Mouse (Mus musculus) small intestine, adult 2 months (tissue): ENCODE measurements around the gene Cnr2. TPM values are rescaled to one million over a fixed set of nuclear protein-coding genes. Genes with fewer than 3 reads are reported as not detected.

Experiments used
- H3K27ac ChIP-seq: fragments of 200-500 bp; 2 replicates; pipeline ENCODE4 v1.5.1; 2012; ENCODE audit warnings: low read depth, low read length, control low read depth, inconsistent platforms; ENCODE audit not compliant: insufficient read depth
- H3K27me3 ChIP-seq: fragments of 200-500 bp; 2 replicates; pipeline ENCODE4 v1.6.1; 2012; ENCODE audit warnings: mild to moderate bottlenecking, moderate library complexity, low read length, inconsistent platforms; ENCODE audit not compliant: control insufficient read depth, insufficient read depth
- H3K36me3 ChIP-seq: fragments of 200-500 bp; 2 replicates; pipeline ENCODE4 v1.6.1; 2012; ENCODE audit warnings: mild to moderate bottlenecking, low read length, control low read depth, inconsistent platforms; ENCODE audit not compliant: control insufficient read depth, insufficient read depth
- H3K4me1 ChIP-seq: fragments of 200-500 bp; 2 replicates; pipeline ENCODE4 v1.6.1; 2012; ENCODE audit warnings: low read length, inconsistent platforms, mixed read lengths; ENCODE audit not compliant: control insufficient read depth, insufficient read depth, insufficient read length
- H3K4me3 ChIP-seq: fragments of 200-500 bp; 2 replicates; pipeline ENCODE4 v1.5.1; 2012; ENCODE audit warnings: low read depth, mild to moderate bottlenecking, control low read depth, inconsistent platforms, low read length, moderate library complexity
- CTCF ChIP-seq: fragments of 200-500 bp; IDR thresholded peaks from 2 replicates; pipeline ENCODE4 v1.5.1; 2012; ENCODE audit warnings: low read depth, mild to moderate bottlenecking, control low read depth, inconsistent platforms, low read length, moderate library complexity, mixed read lengths; ENCODE audit not compliant: insufficient replicate concordance, insufficient read length; ENCODE audit errors: extremely low read depth
- POLR2A ChIP-seq: fragments of 200-500 bp; IDR thresholded peaks from 2 replicates; pipeline ENCODE4 v1.6.1; 2012; ENCODE audit warnings: low read depth, mild to moderate bottlenecking, control low read depth, inconsistent platforms, low read length, moderate library complexity
- WGBS: fragments of 180-500 bp; shearing (Covaris S2); methylation state at CpG from one replicate; pipeline ENCODE4 v1.1.7; 2018; 5-methylcytosine and 5-hydroxymethylcytosine counted together
- polyA plus RNA-seq: library from polyadenylated mRNA; depleted of rRNA; stranded (reverse); fragments of >200 nt; gene quantifications from 2 replicates; pipeline ENCODE4 v1.2.3, GENCODE M21; 2012

Cnr2 gene
- polyA plus RNA-seq, 1 experiment = 1.1 TPM

GRCm38 (mm10) chr4:135954241-135954640 lies 59.0 kb downstream of the Cnr2 start:
- Histone ChIP-seq H3K4me1 (peaks cover 19% of the 10 kb centered on the region), H3K27ac (no peak overlapping the region), H3K36me3 (peaks cover 31% of the 10 kb centered on the region), H3K27me3 (no peaks in the 10 kb centered on the region), H3K4me3 (no peak overlapping the region)
- TF ChIP-seq CTCF (peak; percentile 86; the same call in 1 of the 2 replicates), POLR2A (no peak)
- 15% methylated on average over 2 of the region's 2 CpGs for WGBS

DNA sequence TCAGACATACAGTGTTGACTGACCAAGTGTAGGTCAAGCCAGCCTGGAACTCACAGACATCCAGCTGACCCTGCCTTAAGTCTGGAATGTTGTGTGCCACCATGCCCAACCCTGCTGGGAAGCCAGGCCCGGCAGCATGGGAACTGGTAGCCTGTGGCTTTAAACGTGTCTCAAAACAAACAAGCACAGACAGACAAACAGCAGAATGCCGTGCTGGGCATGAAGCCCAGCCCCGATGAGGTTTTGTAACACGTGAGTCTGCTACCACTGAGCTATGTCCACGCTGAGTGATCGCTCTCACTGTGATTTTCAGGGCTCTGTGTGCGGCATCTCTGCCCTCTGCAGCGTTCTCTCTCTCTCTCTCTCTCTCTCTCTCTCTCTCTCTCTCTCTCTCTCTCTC lies 60.7 kb downstream of the Cnr2 start:
- Histone ChIP-seq H3K27ac (no peak overlapping the region), H3K4me3 (no peak overlapping the region), H3K4me1 (peaks cover 17% of the 10 kb centered on the region), H3K27me3 (no peaks in the 10 kb centered on the region), H3K36me3 (peaks cover 38% of the 10 kb centered on the region)
- TF ChIP-seq CTCF (no peak), POLR2A (no peak)
- 78% methylated on average over 9 of the region's 9 CpGs for WGBS

GRCm38 (mm10) chr4:135958354-135958753 lies 63.2 kb downstream of the Cnr2 start:
- 16% methylated on average over 8 of the region's 8 CpGs for WGBS
- Histone ChIP-seq H3K4me1 (peaks cover 12% of the 10 kb centered on the region), H3K4me3 (peak overlapping the region; percentile 35), H3K36me3 (peaks cover 33% of the 10 kb centered on the region), H3K27me3 (no peaks in the 10 kb centered on the region), H3K27ac (peak overlapping the region; percentile 94)
- TF ChIP-seq CTCF (no peak), POLR2A (no peak)

GRCm38 (mm10) chr4:135960717-135961116 lies 65.5 kb downstream of the Cnr2 start:
- H3K27ac ChIP-seq = no peak overlapping the region
- 34% methylated on average over 5 of the region's 5 CpGs for WGBS
- peaks cover 26% of the 10 kb centered on the region for H3K36me3 ChIP-seq
- H3K4me1 ChIP-seq = peaks cover 18% of the 10 kb centered on the region
- no peak overlapping the region for H3K4me3 ChIP-seq
- H3K27me3 ChIP-seq = no peaks in the 10 kb centered on the region
- TF ChIP-seq CTCF (peak; percentile 82; the same call in 1 of the 2 replicates), POLR2A (0 out of 2 replicates have a peak, but pooled peaks have one; percentile 8)

DNA sequence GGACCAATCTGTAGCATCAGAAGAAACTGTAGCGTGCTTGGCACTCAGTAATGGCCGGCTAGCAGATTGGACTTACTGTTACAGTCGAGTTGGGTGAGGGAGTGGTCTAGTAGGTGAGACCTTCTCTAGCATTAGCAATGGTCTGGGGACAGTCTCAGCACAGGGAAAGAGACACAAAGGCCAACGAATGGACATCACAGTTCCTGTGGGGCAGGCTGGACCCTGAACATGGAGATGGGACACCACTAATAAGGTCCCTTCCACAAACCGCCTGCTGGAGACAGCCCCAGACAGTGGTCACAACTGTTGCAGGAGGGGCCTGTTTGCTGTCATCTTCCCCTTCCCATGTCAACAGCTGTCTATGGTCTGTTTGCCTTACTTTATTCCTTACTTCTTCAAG lies 66.5 kb downstream of the Cnr2 start:
- Histone ChIP-seq H3K4me1 (peaks cover 18% of the 10 kb centered on the region), H3K27ac (no peak overlapping the region), H3K4me3 (no peak overlapping the region), H3K27me3 (no peaks in the 10 kb centered on the region), H3K36me3 (peaks cover 28% of the 10 kb centered on the region)
- TF ChIP-seq POLR2A = no peak
- TF ChIP-seq CTCF = no peak
- 94% methylated on average over 5 of the region's 5 CpGs for WGBS

DNA sequence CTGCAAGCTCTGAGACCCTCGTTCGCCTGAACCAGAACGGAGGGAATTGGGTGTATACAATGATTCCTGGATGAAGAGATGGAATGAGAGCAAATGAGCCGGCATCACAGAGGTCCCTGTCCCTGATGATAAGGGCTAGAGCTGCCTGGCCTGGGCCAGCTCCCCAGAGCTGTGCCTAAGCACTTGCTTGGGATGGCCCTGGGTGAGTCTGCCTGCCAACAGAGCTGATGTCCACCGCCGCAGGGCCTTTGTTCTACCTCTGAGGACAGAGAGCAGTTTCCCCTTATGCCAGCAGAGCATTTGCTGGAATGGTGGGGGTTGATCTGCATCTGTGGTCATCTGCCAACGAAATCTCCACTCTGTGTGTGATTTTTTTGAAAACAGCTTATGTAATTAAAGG lies 67.0 kb downstream of the Cnr2 start:
- TF ChIP-seq CTCF (no peak), POLR2A (no peak)

DNA sequence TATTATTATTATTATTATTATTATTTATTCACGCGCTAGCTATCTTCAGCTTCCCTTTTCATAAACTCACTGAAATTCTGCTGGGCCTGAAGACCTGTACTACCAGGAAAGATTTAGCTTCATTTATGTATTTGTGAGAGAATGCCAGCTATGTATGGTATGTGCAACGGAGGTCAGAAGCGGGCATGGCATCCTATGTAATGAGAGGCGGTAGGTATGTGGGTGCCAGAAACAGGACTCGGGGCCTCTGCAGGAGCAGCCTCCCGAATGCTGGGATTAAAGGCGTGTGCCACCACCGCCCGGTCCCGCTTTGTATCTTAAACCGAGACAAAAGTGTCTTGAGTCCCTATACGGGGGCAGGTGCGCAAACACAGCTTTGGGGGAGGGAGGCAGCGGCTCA lies 67.8 kb downstream of the Cnr2 start:
- H3K27me3 ChIP-seq = no peaks in the 10 kb centered on the region
- peaks cover 39% of the 10 kb centered on the region for H3K36me3 ChIP-seq
- peak overlapping the region; percentile 73 for H3K4me3 ChIP-seq
- 7% methylated on average over 15 of the region's 15 CpGs for WGBS
- peaks cover 15% of the 10 kb centered on the region for H3K4me1 ChIP-seq
- peak overlapping the region; percentile 89 for H3K27ac ChIP-seq
- no peak for TF ChIP-seq CTCF
- TF ChIP-seq POLR2A = no peak

More for the DNA sequence above, 67.0 kb downstream of the Cnr2 start:
- Histone ChIP-seq H3K4me3 (no peak overlapping the region), H3K4me1 (peaks cover 18% of the 10 kb centered on the region), H3K27me3 (no peaks in the 10 kb centered on the region), H3K27ac (no peak overlapping the region), H3K36me3 (peaks cover 32% of the 10 kb centered on the region)
- 91% methylated on average over 7 of the region's 7 CpGs for WGBS
